Mouse (Mus musculus) heart, adult 18-20 months (tissue): ENCODE data around the gene Hspa1a. TPM values are rescaled to one million over a fixed set of nuclear protein-coding genes. Genes with fewer than 3 reads are reported as not detected.
"Not testable (repeated sequence)": the region's sequence is repeated elsewhere in the genome, so short reads cannot be mapped to it uniquely, and the experiment has no call there.

Source experiments
- DNase-seq, 2 experiments: peaks; one replicate each; pipeline ENCODE4 v3.0.0; 2021 to 2022; ENCODE audit warnings: mixed read lengths in 1 of 2
- total RNA-seq, 2 experiments: library from RNA; stranded (reverse); gene quantifications; 2 replicates each; pipeline ENCODE4 v1.2.3; 2021

Hspa1a gene
- total RNA-seq, 2 experiments from 2014 or later, result 17.5 to 41.5 TPM

DNA sequence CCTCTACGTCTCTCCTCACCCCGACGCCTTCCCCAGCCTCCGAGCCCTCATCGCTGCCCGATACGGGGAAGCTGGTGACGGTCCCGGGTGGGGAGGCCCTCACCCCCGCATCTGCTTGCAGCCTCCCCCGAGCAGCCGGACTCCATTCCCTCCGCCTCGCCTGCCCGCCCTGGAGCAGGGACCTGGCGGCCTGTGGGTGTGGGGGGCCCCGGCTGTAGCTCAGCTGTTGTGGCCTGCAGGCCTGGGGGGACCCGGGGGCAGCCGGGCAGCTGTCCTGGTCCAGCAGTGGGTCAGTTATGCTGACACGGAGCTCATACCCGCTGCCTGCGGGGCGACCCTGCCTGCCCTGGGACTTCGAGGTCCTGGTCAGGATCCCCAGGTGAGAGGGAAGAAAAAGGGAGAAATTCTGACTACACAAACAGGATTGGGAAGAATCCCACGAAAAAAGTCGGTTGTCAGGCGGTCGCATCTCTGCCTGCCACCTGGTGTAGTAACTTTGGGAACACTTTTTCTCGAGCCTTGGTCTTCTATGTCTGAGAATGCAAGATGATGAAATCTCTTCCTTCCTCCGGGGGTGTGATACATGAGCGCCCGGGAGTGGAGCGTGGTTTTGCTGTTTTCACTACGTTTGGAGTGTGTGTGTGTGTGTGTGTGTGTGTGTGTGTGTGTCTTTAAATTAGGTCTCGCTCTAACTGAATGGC lies 29.6 kb upstream of the Hspa1a start:
- no peak for DNase-seq

DNA sequence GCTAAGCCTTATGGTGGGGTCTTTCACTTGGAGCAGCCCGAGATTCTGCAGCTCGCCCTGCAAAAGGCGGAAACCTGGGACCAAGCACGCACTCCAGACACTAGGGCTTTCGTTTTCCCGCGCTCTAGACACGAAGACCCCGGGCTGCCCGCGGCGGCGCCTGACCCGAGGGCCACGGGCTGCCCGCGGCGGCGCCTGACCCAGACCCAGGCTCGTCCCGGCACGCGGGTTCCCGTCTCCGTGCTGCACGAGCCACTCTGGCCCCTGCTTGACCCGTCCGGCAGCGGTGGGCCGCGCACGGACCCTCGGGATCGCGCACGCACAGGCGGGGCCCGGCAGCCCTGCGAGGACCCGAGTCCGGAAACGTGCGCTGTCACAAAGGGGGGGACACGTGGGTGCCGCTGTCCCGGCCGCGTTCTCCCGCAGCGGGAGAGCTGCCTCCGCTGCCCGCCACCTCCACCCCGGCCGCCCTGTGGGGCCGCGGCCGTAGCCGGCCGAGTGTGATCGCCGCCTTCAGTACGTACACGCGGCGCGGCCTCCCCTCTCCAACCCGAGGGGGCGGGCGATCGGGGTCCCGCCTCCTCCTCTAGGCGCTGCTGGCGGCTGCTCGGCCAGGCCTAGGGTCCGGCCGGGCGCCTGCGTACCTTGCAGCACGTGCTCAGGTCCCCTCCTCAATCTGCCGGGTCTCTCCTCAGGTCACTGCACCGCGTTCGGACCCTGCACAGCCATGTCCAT lies 28.9 kb upstream of the Hspa1a start, which contains the start of gene Vars:
Gene Vars (plus strand): TSS at position 271 of the 735 bp plus-strand sequence.
- DNase-seq, result peak; percentile 91 to 93

GRCm38 (mm10) chr17:34999871-35000716 lies 28.1 kb upstream of the Hspa1a start:
- not testable (repeated sequence) for DNase-seq

DNA sequence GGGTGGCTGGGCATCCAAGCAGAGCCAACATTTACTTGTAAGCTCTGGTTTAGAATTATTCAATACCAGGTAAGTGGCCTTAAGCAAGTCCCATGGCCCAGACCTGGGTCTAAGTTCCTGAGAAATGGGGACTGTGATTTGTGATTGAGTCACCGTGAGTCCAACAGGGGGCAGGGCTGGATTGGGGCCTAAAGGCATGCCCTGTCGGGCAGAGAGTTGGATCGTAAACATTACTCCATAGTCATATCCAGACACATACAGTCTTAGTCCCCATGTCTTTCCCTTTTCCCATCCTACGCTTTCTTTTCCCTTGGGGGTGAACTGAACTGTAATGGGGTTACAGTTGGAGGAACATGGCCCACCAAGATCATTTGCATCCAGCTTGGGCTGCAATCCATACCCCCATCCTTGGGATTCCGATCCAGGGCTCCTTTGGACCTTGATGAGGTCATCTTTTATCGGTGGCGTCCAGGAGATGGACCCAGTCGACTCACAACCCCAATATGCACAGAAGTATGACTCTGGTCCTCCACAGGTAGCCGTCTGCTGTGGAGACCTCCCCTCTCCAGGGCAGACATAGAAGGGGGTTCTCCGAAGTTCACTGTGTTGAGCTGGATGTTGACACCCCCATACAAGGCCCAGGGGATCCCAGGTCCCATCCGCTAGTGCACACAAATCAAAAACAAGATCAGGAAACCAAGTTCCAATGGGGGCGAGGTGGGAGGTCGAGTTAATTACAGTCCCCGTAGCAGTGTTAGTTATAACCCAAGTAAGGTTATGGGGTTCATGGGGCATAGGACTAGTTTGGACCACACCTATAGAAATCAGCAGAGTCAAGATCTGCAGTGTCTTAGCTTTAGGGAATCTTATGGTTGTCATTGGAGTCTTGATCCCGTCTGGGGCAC lies 26.8 kb upstream of the Hspa1a start:
- DNase-seq, result no peak

- DNase-seq, result no peak
These were observed 25.2 kb upstream of the Hspa1a start for GRCm38 (mm10) chr17:34997142-34997483.

GRCm38 (mm10) chr17:34996411-34997141 lies 24.6 kb upstream of the Hspa1a start:
- no peak for DNase-seq

DNA sequence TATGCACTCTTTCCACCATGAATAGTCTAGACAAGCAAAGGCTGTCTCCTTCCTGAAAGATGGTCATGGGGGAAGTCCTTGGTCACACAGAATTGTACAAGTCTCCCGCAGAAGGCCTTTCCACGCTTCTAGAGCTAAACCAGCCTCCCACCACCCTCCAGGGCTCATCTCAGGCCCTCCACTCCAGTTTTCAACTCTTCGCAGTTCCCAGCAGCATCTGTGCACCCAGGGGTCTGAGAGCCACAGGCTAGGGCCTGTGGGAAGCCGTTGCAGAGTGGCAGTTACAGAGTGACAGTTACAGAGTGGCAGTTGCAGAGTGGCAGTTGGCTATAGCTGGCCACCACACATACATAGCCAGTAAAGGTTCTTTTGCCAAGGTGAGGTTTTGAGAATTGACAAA lies 24.0 kb upstream of the Hspa1a start:
- DNase-seq, result not testable (repeated sequence)

GRCm38 (mm10) chr17:34995192-34995591 lies 23.2 kb upstream of the Hspa1a start:
- not testable (repeated sequence) for DNase-seq

DNA sequence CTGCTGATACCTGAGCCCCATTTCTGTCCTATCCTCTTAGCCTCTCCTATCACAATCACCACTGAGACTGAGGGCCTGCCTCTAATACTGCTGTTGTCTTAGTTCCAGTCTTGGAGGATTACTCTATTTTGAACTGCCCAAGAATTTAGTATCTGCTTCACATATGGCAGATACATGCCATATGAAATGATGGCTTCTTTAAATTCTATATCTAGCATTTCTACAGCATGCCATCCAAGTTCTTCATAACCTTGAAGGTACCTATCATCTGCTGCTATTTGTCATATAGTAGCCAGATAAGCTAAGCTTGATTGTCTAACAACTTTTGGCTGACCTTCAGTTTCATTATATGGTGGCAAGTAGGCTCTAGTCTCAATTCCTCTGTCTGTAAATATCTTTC lies 22.8 kb upstream of the Hspa1a start:
- DNase-seq, result no peak

- DNase-seq, result peak in 1 of 2 experiments; percentile 52
These were observed 12.3 kb upstream of the Hspa1a start for GRCm38 (mm10) chr17:34984218-34984617.

- DNase-seq, result no peak
These were observed 10.4 kb upstream of the Hspa1a start for GRCm38 (mm10) chr17:34982328-34982727.

DNA sequence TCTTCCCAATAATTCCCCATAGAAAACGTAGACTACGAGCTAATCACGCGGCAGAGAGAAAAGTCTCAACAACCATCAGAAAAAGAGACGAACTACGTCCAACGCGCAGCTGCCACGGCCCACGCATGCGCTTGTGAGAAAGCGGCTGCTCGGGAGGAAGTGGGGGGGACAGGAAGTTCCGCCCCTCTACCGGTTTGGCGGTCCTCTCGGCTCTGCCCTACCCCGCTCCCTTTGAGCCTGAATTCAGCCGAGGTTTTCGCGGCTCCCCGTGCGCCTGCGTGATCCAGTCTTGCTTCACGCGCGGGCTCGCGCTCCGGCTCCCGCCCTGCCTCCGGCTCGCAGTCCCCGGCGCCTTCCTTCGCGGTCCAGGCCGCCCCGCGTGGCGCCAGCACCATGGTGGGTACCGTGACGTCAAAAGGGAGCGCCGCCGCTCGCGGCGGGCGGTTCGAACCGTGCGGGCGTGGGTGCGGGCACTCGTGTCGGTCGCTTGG lies 9.8 kb upstream of the Hspa1a start, which contains the start of gene Lsm2:
Gene Lsm2 (plus strand): TSS at position 173 of the 491 bp plus-strand sequence.
- DNase-seq, result peak; percentile 95 to 96

GRCm38 (mm10) chr17:34980655-34981054 lies 8.7 kb upstream of the Hspa1a start:
- peak; percentile 67 to 68 for DNase-seq

DNA sequence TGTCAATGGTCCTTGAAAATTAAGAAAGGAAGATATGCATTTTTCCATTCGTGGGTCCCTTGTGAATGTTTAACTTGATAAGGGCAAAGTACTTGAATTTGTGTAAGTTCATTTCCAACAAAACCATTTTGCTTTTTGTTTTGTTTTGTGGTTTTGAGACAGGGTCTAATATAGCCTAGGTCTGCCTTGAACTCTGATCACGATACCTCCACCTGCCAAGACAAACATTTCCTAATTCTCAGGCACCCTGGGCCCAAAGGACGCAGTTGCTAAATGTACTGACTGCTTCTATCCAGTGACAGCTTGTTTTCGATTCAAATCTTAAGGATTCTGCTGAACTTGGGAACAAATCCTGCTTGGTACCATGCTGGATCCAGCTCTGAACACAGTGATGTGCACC lies 7.7 kb upstream of the Hspa1a start:
- no peak for DNase-seq

GRCm38 (mm10) chr17:34978239-34978638 lies 6.3 kb upstream of the Hspa1a start:
- no peak for DNase-seq

- DNase-seq, result no peak
These were observed 5.0 kb upstream of the Hspa1a start for GRCm38 (mm10) chr17:34977000-34977399.

- no peak for DNase-seq
These were observed 3.9 kb upstream of the Hspa1a start for GRCm38 (mm10) chr17:34975581-34976492.

DNA sequence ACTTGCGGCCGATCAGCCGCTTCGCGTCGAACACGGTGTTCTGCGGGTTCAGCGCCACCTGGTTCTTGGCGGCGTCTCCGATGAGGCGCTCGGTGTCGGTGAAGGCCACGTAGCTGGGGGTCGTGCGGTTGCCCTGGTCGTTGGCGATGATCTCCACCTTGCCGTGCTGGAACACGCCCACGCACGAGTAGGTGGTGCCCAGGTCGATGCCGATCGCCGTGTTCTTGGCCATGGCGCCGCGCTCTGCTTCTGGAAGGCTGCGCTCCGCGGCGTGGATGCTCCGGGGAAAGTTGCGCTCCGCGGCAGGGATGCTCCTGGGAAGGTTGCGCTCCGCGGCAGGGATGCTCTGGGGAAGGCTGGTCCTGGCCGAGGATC lies 275 bp downstream of the Hspa1a start:
- DNase-seq, result not testable (repeated sequence)

GRCm38 (mm10) chr17:34970850-34971249 lies 1.1 kb downstream of the Hspa1a start:
- DNase-seq, result not testable (repeated sequence)

DNA sequence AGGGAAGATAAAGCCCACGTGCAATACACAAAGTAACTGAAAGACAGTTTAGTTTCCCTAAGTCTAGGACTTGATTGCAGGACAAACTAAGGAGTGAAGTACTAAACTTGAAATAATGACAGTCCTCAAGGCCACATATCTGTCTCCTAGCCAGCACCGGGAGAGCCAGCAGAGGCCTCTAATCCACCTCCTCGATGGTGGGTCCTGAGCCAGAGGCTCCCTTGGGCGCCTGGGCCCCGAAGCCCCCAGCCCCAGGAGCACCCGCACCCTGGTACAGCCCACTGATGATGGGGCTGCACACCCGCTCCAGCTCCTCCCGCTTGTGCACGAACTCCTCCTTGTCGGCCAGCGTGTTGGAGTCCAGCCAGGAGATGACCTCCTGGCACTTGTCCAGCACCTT lies 2.1 kb downstream of the Hspa1a start, which contains the start of gene Gm20481:
Gene Gm20481 (plus strand): TSS at position 91 of the 400 bp plus-strand sequence.
- not testable (repeated sequence) for DNase-seq
